Mouse (Mus musculus): Measurements from ENCODE around the gene Arrdc1. TPM values are rescaled to one million over a fixed set of nuclear protein-coding genes. Genes with fewer than 3 reads are reported as not detected.

The Arrdc1 gene
- total RNA-seq, 2 experiments from 2014 or later: 14.1 to 15.3 TPM

Small RNA genes lying within 50 kb of the gene (microRNA-seq; reads per million reads assigned to microRNA genes)
- gene Gm22875: 0 reads per million in 2 experiments

Other genes with a start within 250 kb of the Arrdc1 start
- gene Cacna1b, start 172.1 kb downstream of the Arrdc1 start, total RNA-seq (2021): 10 to 100 TPM; 75.6 to 83.3 TPM
- gene Ehmt1, start 15.6 kb downstream of the Arrdc1 start, total RNA-seq (2021): 10 to 100 TPM; 46.7 to 49.8 TPM
- gene Zmynd19, start 14.5 kb upstream of the Arrdc1 start, total RNA-seq (2021): 10 to 100 TPM; 40.0 to 41.6 TPM
- gene Dph7, start 27.1 kb upstream of the Arrdc1 start, total RNA-seq (2021): 10 to 100 TPM; 24.8 to 32.6 TPM
- 10 to 100 TPM; 77.8 to 85.6 TPM for gene Mrpl41, start 39.8 kb upstream of the Arrdc1 start, total RNA-seq (2021)
- gene Pnpla7, start 40.8 kb upstream of the Arrdc1 start, total RNA-seq (2021): 10 to 100 TPM; 15.6 to 19.5 TPM
- 100 to 1,000 TPM; 435 to 452 TPM for gene Nsmf, start 119.1 kb upstream of the Arrdc1 start, total RNA-seq (2021)
- gene Entpd8, start 145.1 kb upstream of the Arrdc1 start, total RNA-seq (2021): not detected
- not detected for gene Noxa1, start 159.9 kb upstream of the Arrdc1 start, total RNA-seq (2021)
- 10 to 100 TPM; 19.2 to 23.9 TPM for gene Nrarp, start 245.5 kb upstream of the Arrdc1 start, total RNA-seq (2021)